Mouse (Mus musculus): ENCODE measurements around the gene Zfp423.

- TF ChIP-seq EP300 (IDR thresholded peaks at IDR 0.05; ENCODE audit: low read depth) (no peak), CTCF (IDR thresholded peaks at IDR 0.05; ENCODE audit: low read depth) (no peak)
These were observed 338.2 kb downstream of the Zfp423 start for GRCm38 (mm10) chr8:87621181-87621580.

Measured in heart, postnatal 0 days (tissue).